Mouse (Mus musculus) fibroblast of lung, adult 2 months (primary cell): Measurements from ENCODE around the gene Dhrs7.

Source experiments
- DNase-seq: peaks from one replicate; pipeline ENCODE4 v3.0.0-alpha.2; 2011; ENCODE audit warnings: low read depth

Dhrs7 gene

DNA sequence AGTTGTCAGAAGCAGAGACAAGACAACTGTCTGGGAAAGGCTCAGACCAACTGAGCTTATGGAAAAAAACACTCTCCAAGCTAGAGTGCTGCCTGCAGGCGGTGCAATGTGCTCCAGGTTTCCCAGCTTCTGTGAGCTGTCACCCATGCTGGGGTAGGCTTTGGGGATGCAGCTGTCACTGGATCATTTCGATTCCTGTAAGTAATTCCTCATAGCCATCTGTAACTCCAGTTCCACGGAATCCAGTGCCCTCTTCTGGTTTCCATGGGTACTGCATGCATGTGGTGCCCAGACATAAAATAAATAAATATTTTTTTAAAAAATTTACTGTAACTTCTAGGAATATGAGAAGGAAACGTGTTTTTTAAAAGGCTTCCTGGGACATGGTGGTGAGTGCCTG, 10.0 kb downstream of the Dhrs7 start:
- no peak for DNase-seq

DNA sequence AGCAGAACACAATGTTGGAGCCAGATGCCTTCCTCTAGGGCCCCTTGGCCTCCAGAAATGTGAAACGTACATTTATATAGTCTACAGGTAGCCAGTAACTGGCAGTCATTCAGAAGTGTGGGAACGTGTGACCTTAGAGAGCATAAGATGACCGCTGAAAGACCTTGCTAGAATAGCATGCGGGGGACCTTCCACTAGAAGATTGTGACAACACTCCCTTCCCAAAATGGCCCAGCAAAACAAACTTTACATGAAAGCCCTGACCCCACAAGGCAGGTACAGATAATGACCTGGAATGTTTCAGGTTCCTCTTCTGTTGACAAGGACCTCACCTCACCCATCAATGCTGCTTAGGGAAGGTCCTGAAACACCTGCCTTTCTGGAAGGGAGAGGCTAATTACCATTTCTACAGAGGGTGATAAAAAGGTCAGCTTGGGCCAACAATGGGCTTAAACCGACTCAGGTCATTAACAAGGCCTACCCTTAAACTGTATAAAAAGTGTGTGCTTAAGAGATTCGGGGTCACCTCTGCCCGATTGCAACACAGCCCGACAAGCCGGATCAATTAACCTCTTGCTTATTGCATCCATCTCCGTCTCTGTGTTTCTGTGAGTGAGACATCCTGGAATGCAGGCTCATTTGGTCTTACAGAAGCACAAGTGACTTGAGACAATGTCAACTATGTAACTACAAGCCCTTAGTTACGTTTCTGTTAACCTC, 14.9 kb downstream of the Dhrs7 start, which contains the start of gene Gm4756:
TSS of gene Gm4756 (minus strand) at position 51 of the 720 bp plus-strand sequence.
- no peak for DNase-seq

DNA sequence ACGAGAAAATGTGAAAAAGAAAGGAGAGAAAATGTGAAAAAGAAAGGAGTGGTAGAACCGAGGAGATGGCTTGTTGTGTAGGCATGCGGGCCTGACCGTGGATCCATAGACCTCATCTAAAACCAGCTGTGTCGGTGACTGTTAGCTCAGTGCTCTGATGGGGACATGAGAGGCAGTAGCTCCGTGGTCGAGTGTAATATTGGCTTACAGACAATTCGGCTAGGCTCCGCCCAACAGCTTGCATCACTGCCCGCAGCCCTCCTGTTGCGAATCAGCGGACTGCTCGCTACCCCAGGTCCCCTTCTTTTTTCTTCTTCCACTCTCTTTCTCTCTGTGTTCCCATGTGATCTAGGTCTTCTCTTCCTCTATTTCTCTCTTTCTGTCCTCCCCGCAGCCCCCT, 15.8 kb downstream of the Dhrs7 start:
- no peak for DNase-seq

DNA sequence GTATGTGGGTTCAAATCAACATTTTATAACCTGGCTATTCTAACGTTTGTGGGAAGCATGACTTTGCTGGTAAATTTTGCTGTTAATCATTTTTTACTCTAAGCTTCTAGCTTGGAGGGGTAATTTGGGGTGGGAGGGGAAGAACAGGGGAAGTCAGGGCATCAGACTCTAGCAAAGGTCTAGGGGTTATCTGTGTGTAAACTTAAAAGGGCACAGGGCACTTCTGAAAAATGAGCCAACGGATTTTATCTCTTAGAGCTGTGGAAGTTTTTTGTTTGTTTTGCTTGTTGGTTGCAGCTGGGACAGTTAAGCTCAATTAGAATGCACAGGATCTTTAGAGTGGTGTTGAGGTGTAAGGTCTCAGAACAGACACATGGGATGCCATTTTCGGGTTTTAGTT, 26.7 kb downstream of the Dhrs7 start:
- no peak for DNase-seq

DNA sequence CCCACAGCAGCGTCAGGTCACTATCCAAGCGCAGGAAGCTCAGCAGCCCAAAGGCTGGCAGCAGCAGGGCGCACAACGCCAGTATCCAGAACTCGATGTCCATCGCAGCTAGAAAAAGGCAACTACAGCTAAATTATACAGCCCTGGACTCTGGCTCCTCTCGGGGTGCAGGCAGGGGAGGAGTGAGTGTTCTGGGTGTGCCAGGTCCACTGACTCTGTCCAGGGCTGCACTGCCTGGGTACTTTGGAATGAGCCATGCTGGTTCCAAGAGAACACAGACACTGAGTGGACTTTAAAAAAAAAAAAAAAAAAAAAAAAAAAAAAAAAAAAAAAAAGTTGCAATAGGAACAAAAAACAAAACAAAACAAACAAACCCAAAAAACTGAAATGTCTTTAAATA, 36.0 kb downstream of the Dhrs7 start:
- no peak for DNase-seq

DNA sequence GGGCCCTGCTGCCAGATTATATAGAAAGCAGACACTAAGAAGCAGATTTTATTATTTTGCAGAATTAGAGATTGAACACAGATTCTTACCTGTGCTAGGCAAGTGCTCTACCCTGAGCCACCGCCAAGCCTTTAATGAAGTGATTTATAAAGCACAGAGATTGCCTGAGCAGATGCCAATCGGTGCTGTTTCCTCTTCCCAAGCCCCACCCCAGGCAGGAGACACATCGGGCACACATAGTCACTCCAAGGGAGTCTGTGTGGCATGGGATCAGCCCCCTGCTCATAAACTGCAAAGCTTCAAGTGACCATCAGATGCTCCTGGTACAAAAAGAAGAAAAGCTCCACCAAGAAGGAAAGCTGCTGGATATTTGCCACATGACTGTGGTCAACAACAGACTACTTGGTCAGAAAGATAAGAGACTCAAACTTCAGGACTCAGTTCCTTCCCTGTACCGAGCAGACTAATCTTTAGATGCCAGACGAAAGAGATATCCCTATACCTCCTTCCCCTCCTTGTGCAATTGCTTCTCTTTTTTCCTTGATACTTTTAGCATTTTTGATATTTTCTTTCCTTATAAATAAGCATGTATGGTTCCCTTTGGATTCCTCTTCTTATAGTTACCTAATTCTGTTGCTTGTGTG, 41.7 kb downstream of the Dhrs7 start:
- DNase-seq = no peak

DNA sequence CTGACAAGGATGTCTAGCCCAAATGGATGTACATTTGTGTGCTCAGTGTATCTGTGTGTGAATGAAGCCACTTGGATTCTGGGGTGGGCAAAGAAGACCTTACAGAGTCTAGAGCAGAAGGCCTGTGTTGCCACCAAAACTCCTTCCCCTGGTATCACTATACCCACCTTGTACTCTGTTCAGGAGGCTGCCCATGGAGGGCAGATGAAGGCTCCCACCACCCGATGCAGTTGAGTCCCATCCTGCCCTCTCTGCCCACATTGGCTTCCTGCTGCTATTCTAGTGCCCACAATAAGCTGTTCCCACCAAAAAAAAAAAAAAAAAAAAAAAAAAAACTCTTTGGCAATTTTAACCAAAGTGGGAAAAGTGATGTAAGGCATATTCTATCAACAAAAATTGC, 43.3 kb downstream of the Dhrs7 start:
- DNase-seq = no peak

DNA sequence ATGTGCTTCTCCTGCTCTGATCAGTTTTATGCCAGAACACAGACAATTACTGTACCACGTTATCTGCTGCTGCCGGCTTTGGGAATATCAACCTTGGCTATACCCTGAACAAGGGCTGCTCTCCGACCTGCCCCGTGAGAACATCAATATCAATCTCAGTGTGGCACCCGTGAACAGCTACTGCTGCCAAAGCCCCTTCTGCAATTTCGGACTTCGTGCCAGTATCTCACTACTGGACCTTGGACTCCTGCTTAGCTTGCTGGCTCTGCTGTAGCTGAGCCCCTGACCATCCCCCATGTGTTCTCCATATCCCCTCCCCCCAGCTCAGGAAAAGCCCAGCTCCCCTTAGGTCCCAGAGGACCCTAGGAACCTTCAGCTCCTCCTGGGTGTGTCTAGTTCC, 43.9 kb downstream of the Dhrs7 start:
- DNase-seq = no peak

DNA sequence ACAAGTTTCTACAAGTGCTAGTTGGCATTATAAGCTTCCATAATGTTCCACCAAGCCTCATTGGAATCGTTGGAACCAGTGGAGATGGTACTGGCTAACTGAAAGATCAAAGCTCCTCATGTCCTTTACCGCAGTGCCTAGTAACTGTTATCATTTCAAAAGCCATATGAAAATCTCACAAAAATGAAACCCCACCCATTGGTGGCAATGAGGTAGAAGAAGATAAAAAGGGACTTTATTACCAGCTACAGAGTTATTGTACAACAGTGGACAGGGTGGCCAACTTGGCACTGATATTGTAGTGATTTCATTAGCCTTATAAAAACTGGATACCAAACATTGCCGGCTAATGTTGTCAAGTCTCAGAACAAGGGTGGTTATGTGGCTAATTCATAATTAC, 52.7 kb downstream of the Dhrs7 start:
- DNase-seq = no peak
